Mouse (Mus musculus) left cerebral cortex, postnatal 14 days (tissue): ENCODE results near the gene Lpar4. TPM values are rescaled to one million over a fixed set of nuclear protein-coding genes. Genes with fewer than 3 reads are reported as not detected.

Source experiments
- DNase-seq, 2 experiments: peaks; one replicate each; pipeline ENCODE4 v3.0.0; 2021 to 2022; ENCODE audit warnings: low spot score in 2 of 2, mixed read lengths in 1 of 2
- intact Hi-C: fragments of 180-260 bp; cut with DNase I; formaldehyde crosslinking; loops from one replicate; pipeline ENCODE4 v1.15.1; 2025
- long read RNA-seq, 2 experiments: library from polyadenylated mRNA; stranded (forward); transcript quantifications; one replicate each; pipeline ENCODE4 v2.0.0; 2021
- total RNA-seq, 2 experiments: library from RNA; stranded (reverse); gene quantifications; 2 replicates each; pipeline ENCODE4 v1.2.3; 2021

The Lpar4 gene
- total RNA-seq = 1 to 10 TPM; 1.3 to 1.4 TPM
- long read RNA-seq, experiment 1, full-length matches to known transcripts = 2 of 3 reads
- long read RNA-seq, experiment 1, partial matches to known transcripts = 0 of 3 reads
- long read RNA-seq, experiment 1, other reads (novel, unspliced or antisense) = 1 of 3 reads
- long read RNA-seq, experiment 2, full-length matches to known transcripts = 1 of 1 reads
- long read RNA-seq, experiment 2, partial matches to known transcripts = 0 of 1 reads
- long read RNA-seq, experiment 2, other reads (novel, unspliced or antisense) = 0 of 1 reads

GRCm38 (mm10) chrX:106920175-106920827 lies at the start of gene Lpar4:
TSS of gene Lpar4 (plus strand) at chrX:106920625.
- no peak for DNase-seq
- intact Hi-C loops = no loop called here

DNA sequence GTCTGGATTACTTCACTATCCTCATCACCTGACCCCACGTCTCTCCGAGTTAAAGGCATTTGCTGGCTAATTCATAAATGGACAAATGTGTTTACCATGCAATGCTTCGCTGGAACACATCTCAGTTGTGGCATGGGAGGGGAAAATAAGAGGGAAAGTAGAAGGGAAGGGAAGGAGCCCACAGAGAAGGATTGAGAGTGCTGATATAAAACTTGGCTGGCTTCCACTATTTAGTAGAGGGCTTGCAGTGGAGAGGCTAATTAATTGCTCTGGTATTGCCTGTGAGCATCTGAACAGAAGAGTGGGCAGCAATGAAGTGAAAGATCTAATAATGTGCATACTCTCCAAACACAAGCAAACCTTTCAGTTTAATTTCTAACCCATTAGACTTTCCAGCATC lies 49.0 kb upstream of the Lpar4 start:
- no peak for DNase-seq
- intact Hi-C loops = no loop called here

GRCm38 (mm10) chrX:106871894-106872293 lies 48.5 kb upstream of the Lpar4 start:
- intact Hi-C loops = no loop called here
- no peak for DNase-seq

GRCm38 (mm10) chrX:106872315-106872714 lies 48.1 kb upstream of the Lpar4 start:
- DNase-seq = no peak
- intact Hi-C loops = no loop called here

GRCm38 (mm10) chrX:106897707-106898275 lies 22.6 kb upstream of the Lpar4 start:
- intact Hi-C loops = no loop called here

GRCm38 (mm10) chrX:106920828-106921619 lies 599 bp downstream of the Lpar4 start:
- DNase-seq = no peak
- intact Hi-C loops = no loop called here

More at GRCm38 (mm10) chrX:106897707-106898275, 22.6 kb upstream of the Lpar4 start:
- DNase-seq = no peak

GRCm38 (mm10) chrX:106924572-106924971 lies 4.1 kb downstream of the Lpar4 start:
- DNase-seq = no peak

DNA sequence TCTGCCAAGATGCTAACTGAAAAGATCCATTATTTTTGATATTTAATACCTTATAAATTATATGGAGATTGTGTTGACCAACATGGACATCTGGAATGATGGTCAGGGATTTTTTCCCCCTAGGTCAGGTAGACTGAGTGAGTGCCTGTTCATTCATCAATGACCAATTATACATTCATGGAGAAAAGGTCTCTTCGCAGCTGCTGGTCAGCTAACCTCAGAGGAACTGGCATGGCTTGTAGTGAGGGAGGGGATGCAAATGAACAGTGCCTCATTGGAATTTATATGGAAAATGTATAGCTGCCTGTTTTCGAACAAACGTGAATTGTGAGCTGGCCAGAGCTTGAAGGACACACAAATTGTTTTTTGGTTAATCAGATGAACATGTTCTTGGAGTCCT lies 18.9 kb downstream of the Lpar4 start:
- no peak for DNase-seq
- intact Hi-C loops = no loop called here

More at GRCm38 (mm10) chrX:106924572-106924971, 4.1 kb downstream of the Lpar4 start:
- intact Hi-C loops = no loop called here

- DNase-seq = no peak
- intact Hi-C loops = no loop called here
These were observed 30.1 kb downstream of the Lpar4 start for GRCm38 (mm10) chrX:106950558-106950957.

GRCm38 (mm10) chrX:106951016-106951415 lies 30.6 kb downstream of the Lpar4 start:
- intact Hi-C loops = no loop called here
- no peak for DNase-seq

DNA sequence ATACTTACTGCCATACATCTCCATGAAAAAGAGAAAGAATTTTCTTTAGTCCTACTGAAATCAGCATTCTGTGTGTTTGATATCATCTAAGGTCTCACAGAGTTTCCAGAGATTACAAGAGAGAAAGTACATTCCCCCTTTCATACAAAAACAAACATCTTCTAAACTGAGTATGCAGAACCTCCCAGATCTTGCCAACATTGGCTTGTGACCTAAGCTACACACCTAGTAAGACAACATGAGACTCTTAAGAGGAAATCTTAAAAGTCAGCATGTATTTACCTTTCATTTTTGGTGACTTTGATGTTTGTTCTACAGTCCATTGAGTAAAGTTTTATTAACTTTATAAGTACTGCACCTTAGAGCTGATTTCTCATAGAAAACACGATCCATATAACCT lies 33.4 kb downstream of the Lpar4 start:
- no peak for DNase-seq
- intact Hi-C loops = no loop called here

- intact Hi-C loops = no loop called here
- DNase-seq = no peak
These were observed 41.8 kb downstream of the Lpar4 start for GRCm38 (mm10) chrX:106962233-106962632.

GRCm38 (mm10) chrX:106964326-106964725 lies 43.9 kb downstream of the Lpar4 start:
- DNase-seq = no peak
- intact Hi-C loops = no loop called here

Other genes with a start within 250 kb of the Lpar4 start
- gene Rtl3, start 80.0 kb upstream of the Lpar4 start, total RNA-seq = under 1 TPM; 0.15 to 0.22 TPM
- gene P2ry10, start 167.9 kb downstream of the Lpar4 start, total RNA-seq = not detected
- under 1 TPM; 0.42 to 0.61 TPM for gene P2ry10b, start 228.3 kb downstream of the Lpar4 start, total RNA-seq